Mouse (Mus musculus) adrenal gland (tissue): ENCODE measurements at regions not wholly inside any gene's neighbourhood (a gene's known extent, or its start where the extent isn't known, plus 50 kb on each side); places are given as distances from the start of the nearest gene placed in this dataset.

Experiments
- intact Hi-C: fragments of 180-260 bp; cut with DNase I; formaldehyde crosslinking; loops from one replicate; pipeline ENCODE4 v1.15.1; 2025

DNA sequence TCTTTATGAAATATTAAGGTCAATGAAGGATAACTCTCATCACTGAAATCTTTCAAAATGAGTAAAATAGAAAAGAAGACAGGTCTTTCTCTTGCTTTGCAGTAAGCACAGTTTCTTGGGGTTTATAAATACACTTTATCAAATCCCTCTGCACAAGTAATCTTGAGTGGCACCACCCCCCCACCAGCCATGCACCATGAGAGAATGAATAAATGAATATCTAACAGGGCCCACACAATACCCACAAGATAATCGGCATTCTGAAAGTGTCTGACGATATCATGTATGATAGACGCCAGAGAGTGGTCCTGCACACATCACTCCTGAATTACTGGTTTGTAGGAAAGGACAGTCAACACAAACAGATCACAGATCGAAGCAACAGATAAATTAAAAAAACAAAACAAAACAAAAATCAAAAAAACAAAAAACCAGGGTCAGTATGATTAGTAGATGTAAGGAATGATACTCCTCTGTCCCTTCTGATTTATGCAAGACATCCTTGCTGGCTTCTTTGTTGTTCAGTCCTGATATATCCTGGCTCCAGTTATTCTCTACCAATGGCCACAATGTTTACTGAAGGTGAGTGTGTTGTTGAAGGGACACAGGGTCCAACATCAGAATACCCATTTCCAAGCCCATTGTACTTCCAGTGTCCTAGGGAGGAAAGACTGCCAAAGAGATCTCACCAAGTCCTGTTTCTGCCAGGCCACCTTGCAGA lies 92.0 kb upstream of the Cited2 start:
- intact Hi-C loops, result no loop called here

DNA sequence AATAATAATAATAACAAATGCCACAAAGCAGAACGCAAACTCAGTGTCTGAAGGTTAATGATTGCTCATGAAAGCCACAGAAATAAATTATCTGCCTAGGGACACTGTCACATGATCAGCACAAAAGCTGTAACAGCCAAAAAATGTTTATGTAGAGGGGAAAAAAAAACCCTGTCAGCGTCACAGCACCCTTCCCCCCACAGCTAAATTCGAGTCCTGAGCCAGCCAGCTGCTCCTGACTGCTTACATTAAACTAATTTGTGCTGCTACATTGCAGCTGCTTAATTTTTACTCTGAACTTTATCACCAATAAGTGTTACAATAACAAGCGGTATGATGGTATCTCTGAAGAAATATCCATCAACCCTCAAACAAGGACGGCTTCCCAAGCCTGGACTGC lies 91.2 kb upstream of the Cited2 start:
- intact Hi-C loops, result no loop called here

DNA sequence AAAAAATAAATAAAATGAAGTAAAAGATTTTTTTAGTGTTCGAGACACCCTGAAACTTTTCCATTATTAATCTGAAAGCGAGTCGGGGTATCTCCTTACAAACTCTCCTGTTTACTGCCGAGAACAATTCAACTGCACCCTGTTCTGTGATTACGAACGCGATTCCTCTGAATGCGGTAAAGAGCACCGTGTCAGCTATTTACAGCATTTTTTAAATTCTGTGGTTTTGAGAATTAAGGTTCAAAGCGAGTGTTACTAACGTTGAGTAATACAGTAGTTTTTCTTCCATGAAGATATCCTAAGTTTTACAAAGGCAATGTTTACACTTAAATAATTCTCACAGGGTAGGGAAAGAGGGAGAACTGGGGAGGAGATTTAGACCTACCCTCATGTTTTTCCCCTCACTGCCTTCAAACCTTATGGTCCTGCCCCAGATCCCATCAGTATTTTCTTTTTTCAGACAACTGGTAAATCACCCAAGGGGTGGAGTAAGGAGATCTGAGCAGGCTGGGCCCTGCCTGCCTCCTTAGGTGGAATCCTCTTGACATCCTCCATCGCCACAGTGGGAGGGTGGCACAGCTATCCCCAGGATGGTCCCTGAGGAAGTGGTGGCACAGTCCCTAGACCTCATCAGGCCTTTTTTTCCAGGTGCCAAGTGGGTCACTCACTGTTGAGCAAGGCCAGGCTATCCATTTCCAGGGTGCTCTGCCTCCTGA lies 89.9 kb upstream of the Cited2 start:
- intact Hi-C loops, result no loop called here

DNA sequence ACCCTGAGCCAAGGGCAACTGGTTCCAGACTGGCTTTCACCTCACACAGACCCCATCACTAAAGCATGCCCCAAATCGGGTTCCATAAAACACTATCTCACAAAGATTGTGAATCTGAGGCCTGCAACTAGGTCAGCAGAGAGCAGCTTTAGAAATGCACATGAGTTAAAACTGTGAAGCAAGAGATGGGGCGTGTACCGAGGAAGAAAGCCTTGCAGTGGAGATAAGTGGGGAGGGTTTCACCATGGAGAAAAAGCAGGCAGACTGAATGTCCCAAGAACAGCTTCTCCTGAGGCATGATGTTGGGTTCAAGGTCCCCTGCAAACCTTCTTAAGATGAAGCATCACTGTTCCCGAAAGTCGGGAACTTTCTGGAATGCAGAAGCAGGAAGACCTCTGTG lies 77.7 kb upstream of the Cited2 start:
- intact Hi-C loops, result no loop called here

DNA sequence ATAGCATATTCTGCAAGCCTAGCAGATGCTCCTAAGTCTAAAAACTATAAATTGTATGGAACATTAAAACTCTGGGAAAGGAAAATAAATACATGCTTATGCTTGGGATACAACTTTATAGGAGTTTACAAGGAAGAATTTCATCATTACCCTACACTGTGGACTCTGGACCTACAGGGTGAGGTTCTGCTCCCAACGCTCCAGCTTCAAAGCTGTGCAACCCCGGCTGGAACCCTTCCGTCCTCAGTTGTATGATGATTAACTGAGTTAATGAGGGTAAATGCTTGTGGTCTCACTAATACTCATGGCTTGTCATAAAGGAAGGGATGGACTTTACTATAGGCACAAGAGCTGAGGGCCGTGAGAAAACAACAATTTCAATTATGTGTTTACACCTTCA lies 76.6 kb upstream of the Cited2 start:
- intact Hi-C loops, result no loop called here

DNA sequence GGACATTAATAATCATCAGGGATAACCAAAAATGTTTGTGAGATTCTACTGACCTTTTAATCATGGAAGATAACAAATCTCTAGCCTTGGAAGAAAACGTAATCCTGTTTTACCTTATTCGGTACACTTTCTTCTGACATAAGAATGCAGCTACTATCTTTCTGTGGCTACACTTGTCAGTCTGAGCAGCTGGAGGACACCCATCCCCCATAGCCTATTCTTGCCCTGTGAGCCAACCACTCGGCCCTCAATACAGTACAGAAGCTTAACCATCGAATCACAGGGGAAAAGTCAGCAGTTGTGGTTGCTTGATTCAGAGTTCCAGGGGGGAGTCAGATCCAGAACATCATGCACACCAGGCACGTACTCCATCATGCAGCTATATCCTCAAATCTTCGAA lies 74.9 kb upstream of the Cited2 start:
- intact Hi-C loops, result no loop called here

DNA sequence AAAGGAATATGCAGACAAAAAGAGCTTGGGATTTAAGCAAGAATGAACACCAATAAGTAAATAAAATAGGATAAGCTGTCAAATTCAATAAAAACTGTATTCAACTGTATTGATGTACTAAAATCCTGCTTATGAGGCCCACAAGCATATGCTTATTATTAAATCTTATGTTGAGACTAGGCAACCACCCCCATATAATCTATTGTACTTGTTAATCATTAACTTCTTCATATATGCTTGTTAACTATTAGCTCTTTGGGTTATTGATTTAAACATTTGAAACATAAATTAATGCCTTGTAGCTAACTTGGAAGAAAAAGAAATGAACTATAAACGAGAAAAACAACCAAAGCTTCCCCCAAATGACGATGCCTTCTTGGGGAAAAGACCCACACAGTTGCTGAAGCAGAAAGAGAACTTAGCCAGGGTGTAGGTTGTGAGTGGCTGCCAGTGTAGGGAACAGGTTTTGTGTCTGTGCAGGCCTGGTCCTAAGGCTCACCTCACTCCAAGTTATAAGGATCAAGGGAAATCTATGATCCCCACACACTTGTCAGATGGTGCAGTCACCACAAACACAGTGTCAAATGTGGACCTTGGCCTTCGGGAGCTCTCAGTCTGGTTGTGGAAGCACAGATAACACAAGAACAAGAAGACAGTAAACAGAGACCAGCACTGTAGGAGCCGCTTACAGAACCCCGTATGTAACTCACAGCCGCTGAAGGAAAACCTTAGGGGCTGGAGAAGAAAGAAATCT lies 71.8 kb upstream of the Cited2 start:
- intact Hi-C loops, result no loop called here

DNA sequence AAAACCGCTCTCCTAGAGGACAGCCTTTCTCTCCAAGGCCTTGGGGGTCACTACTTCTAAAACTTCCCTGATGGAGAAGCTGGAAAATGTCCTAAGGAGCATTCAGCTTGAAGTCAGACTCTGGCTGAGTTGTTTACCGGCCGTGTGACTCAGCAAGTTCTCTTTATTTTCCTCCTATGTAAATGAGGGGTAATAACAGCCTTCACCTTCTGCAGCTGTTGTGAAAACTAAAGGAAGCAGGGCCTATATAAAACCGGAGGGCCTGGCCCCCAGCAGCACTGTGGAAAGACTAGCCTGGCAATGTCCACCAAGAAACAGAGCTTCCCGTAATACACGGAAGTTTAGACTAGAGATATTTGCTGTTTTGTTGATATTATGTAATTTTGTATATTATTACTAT lies 69.7 kb upstream of the Cited2 start:
- intact Hi-C loops, result no loop called here

DNA sequence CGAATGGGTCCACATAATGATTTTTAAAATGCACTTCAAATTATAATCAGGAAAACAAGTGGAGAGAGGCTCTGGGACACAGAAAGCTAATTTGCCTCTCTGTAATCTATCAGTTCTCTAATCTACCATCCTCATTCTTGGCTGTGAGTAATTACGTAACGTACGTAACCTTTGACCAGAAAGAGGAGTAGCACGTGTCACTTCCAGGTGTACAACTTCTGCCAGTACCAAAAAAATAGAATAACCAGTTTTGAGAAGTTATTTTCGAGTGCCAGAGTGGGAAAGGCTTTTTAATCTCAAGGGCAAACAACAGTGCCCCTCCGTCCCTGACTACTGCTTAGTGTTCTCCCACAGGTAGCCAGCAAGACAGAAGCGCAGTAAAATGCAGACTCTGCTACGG lies 69.2 kb upstream of the Cited2 start:
- intact Hi-C loops, result no loop called here

DNA sequence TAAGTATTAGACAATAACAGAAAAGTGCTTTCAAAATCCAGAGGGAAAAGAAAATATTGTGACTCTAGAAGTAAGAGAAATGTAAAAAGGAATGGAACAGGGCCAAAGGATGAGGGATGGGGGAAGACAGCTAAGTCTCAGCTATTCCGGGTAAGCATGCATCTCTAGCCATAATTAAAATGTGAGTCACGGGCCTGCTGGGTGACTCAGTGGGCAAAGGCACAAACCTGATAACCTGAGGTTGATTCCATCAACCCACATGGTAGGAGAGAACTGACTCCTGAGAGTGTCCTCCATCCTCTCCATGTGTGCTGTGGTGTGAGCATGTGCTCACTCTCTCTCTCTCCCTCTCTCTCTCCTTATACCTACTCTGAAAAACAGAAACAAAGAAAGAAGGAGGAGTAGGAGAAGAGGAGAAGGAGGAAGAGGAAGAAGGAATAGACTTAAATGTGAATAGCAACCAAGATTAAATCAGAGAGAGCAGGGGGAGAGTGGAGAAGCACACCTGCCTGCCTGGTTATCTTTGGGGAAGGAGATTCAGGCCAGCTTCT lies 68.6 kb upstream of the Cited2 start:
- intact Hi-C loops, result no loop called here

DNA sequence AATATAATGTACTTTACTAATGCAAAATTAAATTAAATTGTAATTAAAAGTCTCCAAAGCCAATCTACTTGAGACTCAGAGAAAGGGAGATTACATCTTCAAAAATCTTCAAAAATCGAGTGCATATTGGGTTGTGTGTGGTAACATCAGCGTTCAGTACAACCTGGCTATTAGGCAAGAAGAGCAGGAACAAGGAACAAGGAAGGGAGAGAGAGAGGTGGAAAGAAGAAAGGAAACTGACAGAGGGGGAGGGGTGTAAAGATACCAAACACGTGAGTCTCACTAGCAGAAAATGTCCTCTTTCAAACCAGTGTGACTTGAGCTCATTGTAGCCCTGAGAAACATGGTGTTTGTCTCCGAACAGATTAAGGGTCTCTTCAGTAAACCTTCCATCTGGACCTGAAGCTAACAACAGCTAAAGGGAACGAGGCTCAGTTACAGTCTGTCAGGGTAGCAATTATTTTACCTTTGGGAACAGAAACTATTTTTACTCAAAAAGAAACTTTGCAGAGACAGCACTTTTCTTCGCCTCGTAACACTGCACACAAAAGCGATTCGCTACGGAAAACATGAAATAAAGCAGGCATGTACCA lies 67.5 kb upstream of the Cited2 start:
- intact Hi-C loops, result no loop called here

DNA sequence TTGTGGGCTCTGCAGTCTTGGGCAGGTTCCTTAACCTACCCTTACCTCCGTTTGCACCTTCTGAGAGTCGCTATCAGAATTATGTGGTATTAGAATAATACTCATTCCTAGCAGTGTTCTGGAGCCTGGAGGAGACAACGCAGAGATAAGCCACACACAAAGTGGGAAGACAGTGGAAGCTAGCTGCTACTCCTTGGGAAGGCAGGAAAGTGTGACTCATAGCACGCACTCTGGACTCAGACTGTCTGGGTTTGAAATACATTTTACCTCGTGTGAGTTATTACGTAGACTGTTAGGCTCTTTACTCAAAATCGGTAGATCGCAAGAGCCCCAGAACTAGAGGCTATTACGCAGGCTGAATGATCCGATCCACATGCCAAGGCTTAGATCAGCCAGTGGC lies 66.7 kb upstream of the Cited2 start:
- intact Hi-C loops, result no loop called here

DNA sequence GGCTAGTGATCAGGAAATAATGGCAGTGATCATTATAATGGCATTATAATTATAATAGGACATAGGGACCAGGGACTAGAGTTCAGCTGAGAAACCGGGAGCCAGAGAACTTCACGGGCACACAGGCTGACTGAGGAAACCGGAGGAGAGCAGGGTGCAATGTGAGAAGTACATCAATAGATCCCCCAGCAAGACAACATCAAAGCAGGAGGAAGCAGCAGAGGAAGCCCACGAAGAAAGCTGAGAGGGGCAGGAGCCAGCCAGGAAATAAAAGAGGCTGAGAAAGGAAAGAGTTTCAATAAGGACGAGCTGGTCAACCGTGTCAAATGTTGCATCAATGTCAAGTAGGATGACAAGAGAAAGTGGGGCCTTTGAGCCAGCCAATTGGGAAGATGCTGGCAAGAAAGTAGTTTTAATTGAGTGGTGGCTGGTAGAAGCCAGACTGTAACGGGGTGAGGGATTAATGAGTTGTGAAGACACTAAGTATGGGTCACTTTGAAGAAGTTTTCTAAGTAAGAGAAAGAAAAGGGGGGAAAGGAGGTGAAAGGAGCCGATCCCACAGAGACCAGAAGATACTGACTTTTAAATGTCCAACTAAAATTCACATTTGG lies 66.0 kb upstream of the Cited2 start:
- intact Hi-C loops, result no loop called here

DNA sequence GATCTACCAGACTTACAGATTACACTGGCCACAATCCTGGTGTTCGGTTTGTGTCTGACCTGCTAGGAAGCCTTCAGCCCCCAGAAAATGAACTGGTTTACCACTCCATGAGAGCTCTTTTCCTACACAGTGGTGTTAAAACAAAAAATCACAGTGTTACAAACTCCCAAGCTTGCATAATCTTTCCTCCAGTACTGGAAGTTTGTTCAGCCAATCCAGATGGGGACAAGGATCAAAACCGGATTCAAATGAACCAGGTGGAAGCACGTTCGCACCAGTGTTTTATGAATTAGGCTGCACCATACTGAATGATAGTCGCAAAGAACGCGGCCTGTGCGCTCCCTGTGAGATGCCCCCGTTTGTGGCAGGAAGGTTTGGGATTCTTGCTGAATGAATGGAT lies 63.4 kb upstream of the Cited2 start:
- intact Hi-C loops, result no loop called here

DNA sequence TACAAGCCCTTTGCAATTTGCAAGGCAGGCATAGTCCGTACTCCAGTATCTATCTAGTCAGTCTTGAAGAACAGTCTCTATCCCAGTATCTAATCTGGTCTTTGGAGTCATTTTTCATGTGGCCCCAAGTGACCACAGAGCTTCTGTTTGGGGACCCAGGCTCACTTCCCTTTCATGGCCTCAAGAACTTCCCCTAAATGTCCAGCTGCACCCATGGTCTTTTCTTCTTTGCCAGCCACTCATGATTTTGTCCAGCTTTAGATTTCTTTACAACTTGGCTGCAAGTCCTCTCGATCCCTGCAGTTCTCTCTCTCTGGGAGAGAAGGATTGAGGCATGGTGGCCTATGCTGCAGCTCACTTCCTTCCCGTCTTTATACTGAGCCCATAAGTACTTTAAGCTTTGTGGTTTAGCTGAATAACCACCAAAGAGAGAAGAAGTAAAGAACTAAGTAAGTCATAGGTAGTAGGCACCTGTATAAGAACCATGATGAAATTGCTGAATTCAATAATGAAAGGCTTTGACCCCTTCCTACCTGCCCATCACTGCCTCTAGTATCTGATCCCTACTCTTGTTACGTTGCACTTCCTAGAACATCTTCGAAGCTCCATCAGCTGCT lies 62.1 kb upstream of the Cited2 start:
- intact Hi-C loops, result no loop called here

DNA sequence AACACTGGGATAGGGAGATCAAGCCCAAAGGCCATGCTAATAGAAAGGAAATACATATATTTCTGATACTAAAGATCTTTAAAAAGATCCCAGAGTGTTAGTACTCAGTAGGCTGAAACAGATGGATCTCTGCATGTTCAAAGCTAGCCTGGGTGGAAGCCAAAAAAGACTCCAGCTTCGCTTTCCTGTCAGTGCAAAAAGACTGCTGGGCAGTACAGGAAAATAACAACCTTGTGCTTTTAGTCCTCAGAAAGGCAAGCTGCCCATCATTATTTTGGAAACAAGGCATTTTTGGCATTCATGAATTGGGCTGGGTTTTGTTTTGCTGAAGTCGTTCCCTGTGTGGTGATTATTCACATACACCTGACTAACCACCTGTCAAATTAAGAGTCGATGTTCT lies 56.9 kb upstream of the Cited2 start:
- intact Hi-C loops, result no loop called here

DNA sequence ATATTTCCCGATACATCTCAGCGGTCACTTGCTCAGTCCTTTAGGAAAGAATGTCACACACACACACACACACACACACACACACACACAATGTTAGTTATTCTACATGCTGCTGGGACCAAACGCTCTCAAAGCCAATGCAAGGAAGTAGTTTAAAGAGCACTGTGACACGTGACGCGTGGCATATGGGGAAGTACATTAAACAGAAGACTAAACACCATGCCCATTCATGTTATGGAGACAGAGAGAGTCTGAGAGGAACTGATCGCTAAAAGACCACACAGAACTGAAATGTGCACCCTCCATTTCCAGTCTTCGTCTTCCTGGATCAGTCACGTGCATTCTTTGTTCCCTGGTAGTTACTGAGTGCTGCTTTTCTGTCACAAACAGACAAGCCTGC lies 53.6 kb upstream of the Cited2 start:
- intact Hi-C loops, result no loop called here
